Mouse (Mus musculus) intestine, postnatal 0 days (tissue): Measurements from ENCODE around the gene Cd82. TPM values are rescaled to one million over a fixed set of nuclear protein-coding genes. Genes with fewer than 3 reads are reported as not detected.

ENCODE experiments used
- ATAC-seq: fragments of 200-750 bp; cut with Nextera tagmentation; 2 replicates; pipeline ENCODE4 v1.8.0; 2017; ENCODE audit warnings: mild to moderate bottlenecking, moderate TSS enrichment, moderate library complexity
- H3K27ac ChIP-seq: fragments of 300-500 bp; sonication (generic); 2 replicates; pipeline ENCODE4 v1.5.1; 2014; ENCODE audit warnings: mild to moderate bottlenecking, low read depth, low read length, moderate library complexity
- H3K27me3 ChIP-seq: fragments of 300-500 bp; sonication (generic); replicated peaks from 2 replicates; pipeline ENCODE4 v1.6.1; 2014; ENCODE audit warnings: low read length, mixed read lengths; ENCODE audit not compliant: control insufficient read depth, insufficient read depth
- H3K36me3 ChIP-seq: fragments of 300-500 bp; sonication (generic); 2 replicates; pipeline ENCODE4 v1.6.1; 2014; ENCODE audit warnings: mild to moderate bottlenecking, moderate library complexity; ENCODE audit not compliant: control insufficient read depth, insufficient read depth
- H3K4me1 ChIP-seq: fragments of 300-500 bp; sonication (generic); replicated peaks from 2 replicates; pipeline ENCODE4 v1.6.1; 2014; ENCODE audit warnings: antibody characterized with exemption, low read length, mixed read lengths; ENCODE audit not compliant: control insufficient read depth, insufficient read depth
- H3K4me2 ChIP-seq: fragments of 300-500 bp; sonication (generic); replicated peaks from 2 replicates; pipeline ENCODE4 v1.6.1; 2014; ENCODE audit warnings: low read depth, mild to moderate bottlenecking, moderate library complexity
- H3K4me3 ChIP-seq: fragments of 300-500 bp; sonication (generic); 2 replicates; pipeline ENCODE4 v1.5.1; 2014; ENCODE audit warnings: low read depth, low read length
- H3K9ac ChIP-seq: fragments of 300-500 bp; sonication (generic); 2 replicates; pipeline ENCODE4 v1.6.1; 2014; ENCODE audit warnings: mild to moderate bottlenecking, low read depth, low read length
- H3K9me3 ChIP-seq: fragments of 300-500 bp; sonication (generic); 2 replicates; pipeline ENCODE4 v1.6.1; 2016; ENCODE audit warnings: mixed run types; ENCODE audit not compliant: control insufficient read depth
- CTCF ChIP-seq: sonication (generic); IDR thresholded peaks from 2 replicates; pipeline ENCODE4 v1.5.1; 2016; ENCODE audit warnings: low read depth, mild to moderate bottlenecking, control low read depth, antibody characterized with exemption, moderate library complexity
- WGBS: fragments of 180-500 bp; shearing (Covaris S2); extraction: QIAGEN DNeasy Blood & Tissue Kit; methylation state at CpG from one replicate; pipeline ENCODE4 v1.1.7; 2014; 5-methylcytosine and 5-hydroxymethylcytosine counted together
- polyA plus RNA-seq: library from polyadenylated mRNA; unstranded; fragments of >200 nt; fragmentation: Nextera tagmentation; extraction: Ambion mirVana; gene quantifications from 2 replicates; pipeline ENCODE4 v1.2.1, GENCODE M21; 2015

Gene Cd82
- polyA plus RNA-seq, 1 experiment from 2014 or later = 184 TPM

GRCm38 (mm10) chr2:93482036-93482644 is 19.2 kb upstream of the Cd82 start:
- ATAC-seq = no peak
- no peak overlapping the region for H3K4me3 ChIP-seq
- no peak overlapping the region for H3K27ac ChIP-seq
- WGBS = 57% methylated on average over 6 of the region's 6 CpGs
- no peaks in the 10 kb centered on the region for H3K36me3 ChIP-seq
- H3K9me3 ChIP-seq = no peaks in the 10 kb centered on the region
- no peak overlapping the region for H3K4me2 ChIP-seq
- H3K9ac ChIP-seq = no peak overlapping the region
- no peaks in the 10 kb centered on the region for H3K4me1 ChIP-seq
- TF ChIP-seq CTCF = no peak
- no peaks in the 10 kb centered on the region for H3K27me3 ChIP-seq

- Histone ChIP-seq H3K27ac (no peak overlapping the region), H3K4me2 (no peak overlapping the region), H3K36me3 (no peaks in the 10 kb centered on the region), H3K9me3 (no peaks in the 10 kb centered on the region), H3K9ac (no peak overlapping the region), H3K4me3 (no peak overlapping the region), H3K27me3 (peaks cover 4% of the 10 kb centered on the region; the same call in 1 of the 2 replicates), H3K4me1 (no peaks in the 10 kb centered on the region)
- no peak for ATAC-seq
- 49% methylated on average over 5 of the region's 5 CpGs for WGBS
- TF ChIP-seq CTCF = no peak
Measured at GRCm38 (mm10) chr2:93478744-93479143, 15.8 kb upstream of the Cd82 start.

- no peaks in the 10 kb centered on the region for H3K4me1 ChIP-seq
- WGBS = 50% methylated on average over 7 of the region's 7 CpGs
- H3K36me3 ChIP-seq = no peaks in the 10 kb centered on the region
- no peak overlapping the region for H3K4me2 ChIP-seq
- H3K27ac ChIP-seq = no peak overlapping the region
- peaks cover 4% of the 10 kb centered on the region; the same call in 1 of the 2 replicates for H3K27me3 ChIP-seq
- H3K9ac ChIP-seq = no peak overlapping the region
- peak; percentile 97 for TF ChIP-seq CTCF
- H3K9me3 ChIP-seq = no peaks in the 10 kb centered on the region
- no peak for ATAC-seq
- no peak overlapping the region for H3K4me3 ChIP-seq
Measured at GRCm38 (mm10) chr2:93477519-93477918, 14.6 kb upstream of the Cd82 start.

GRCm38 (mm10) chr2:93476487-93476886 is 13.5 kb upstream of the Cd82 start:
- Histone ChIP-seq H3K4me3 (no peak overlapping the region), H3K36me3 (no peaks in the 10 kb centered on the region), H3K9me3 (no peaks in the 10 kb centered on the region), H3K27ac (no peak overlapping the region), H3K9ac (no peak overlapping the region), H3K4me2 (no peak overlapping the region), H3K27me3 (peaks cover 4% of the 10 kb centered on the region; the same call in 1 of the 2 replicates), H3K4me1 (no peaks in the 10 kb centered on the region)
- no peak for ATAC-seq
- WGBS = 87% methylated on average over 7 of the region's 7 CpGs
- no peak for TF ChIP-seq CTCF

- H3K9ac ChIP-seq = no peak overlapping the region
- peak; percentile 92 for TF ChIP-seq CTCF
- peaks cover 4% of the 10 kb centered on the region; the same call in 1 of the 2 replicates for H3K27me3 ChIP-seq
- H3K4me1 ChIP-seq = 0 out of 2 replicates have a peak, but pooled peaks cover 2% of the 10 kb centered on the region
- no peak overlapping the region for H3K4me2 ChIP-seq
- WGBS = 2% methylated on average over 11 of the region's 11 CpGs
- no peaks in the 10 kb centered on the region for H3K36me3 ChIP-seq
- H3K27ac ChIP-seq = no peak overlapping the region
- no peak for ATAC-seq
- no peaks in the 10 kb centered on the region for H3K9me3 ChIP-seq
- H3K4me3 ChIP-seq = no peak overlapping the region
Measured at GRCm38 (mm10) chr2:93475040-93475439, 12.1 kb upstream of the Cd82 start.

- H3K27me3 ChIP-seq = peaks cover 4% of the 10 kb centered on the region; the same call in 1 of the 2 replicates
- no peaks in the 10 kb centered on the region for H3K36me3 ChIP-seq
- H3K27ac ChIP-seq = no peak overlapping the region
- no peak for ATAC-seq
- H3K9me3 ChIP-seq = no peaks in the 10 kb centered on the region
- no peak overlapping the region for H3K4me3 ChIP-seq
- H3K4me1 ChIP-seq = 0 out of 2 replicates have a peak, but pooled peaks cover 3% of the 10 kb centered on the region
- TF ChIP-seq CTCF = no peak
- H3K9ac ChIP-seq = no peak overlapping the region
- WGBS = 74% methylated on average over 9 of the region's 9 CpGs
- no peak overlapping the region for H3K4me2 ChIP-seq
Measured at GRCm38 (mm10) chr2:93473915-93474314, 11.0 kb upstream of the Cd82 start.
